Mouse (Mus musculus) embryonic facial prominence, embryonic 15.5 days (tissue): ENCODE data around the gene Slc35e1. TPM values are rescaled to one million over a fixed set of nuclear protein-coding genes. Genes with fewer than 3 reads are reported as not detected.

Experiments
- ATAC-seq: fragments of 200-750 bp; cut with Nextera tagmentation; 2 replicates; pipeline ENCODE4 v1.8.0; 2017; ENCODE audit warnings: low read depth, moderate TSS enrichment; ENCODE audit not compliant: insufficient number of reproducible peaks, low FRiP score, low TSS enrichment
- H3K27ac ChIP-seq: fragments of 300-500 bp; sonication (generic); replicated peaks from 2 replicates; pipeline ENCODE4 v1.5.1; 2015; ENCODE audit warnings: mild to moderate bottlenecking, inconsistent platforms
- H3K27me3 ChIP-seq: fragments of 300-500 bp; sonication (generic); 2 replicates; pipeline ENCODE4 v1.6.1; 2015; ENCODE audit warnings: inconsistent platforms
- H3K36me3 ChIP-seq: fragments of 300-500 bp; sonication (generic); 2 replicates; pipeline ENCODE4 v1.6.1; 2015; ENCODE audit warnings: mild to moderate bottlenecking, inconsistent platforms
- H3K4me1 ChIP-seq: fragments of 300-500 bp; sonication (generic); 2 replicates; pipeline ENCODE4 v1.6.1; 2015; ENCODE audit warnings: inconsistent platforms
- H3K4me2 ChIP-seq: fragments of 300-500 bp; sonication (generic); replicated peaks from 2 replicates; pipeline ENCODE4 v1.6.1; 2015; ENCODE audit warnings: mild to moderate bottlenecking, inconsistent platforms
- H3K4me3 ChIP-seq: fragments of 300-500 bp; sonication (generic); replicated peaks from 2 replicates; pipeline ENCODE4 v1.5.1; 2015; ENCODE audit warnings: mild to moderate bottlenecking, inconsistent platforms
- H3K9ac ChIP-seq: fragments of 300-500 bp; sonication (generic); 2 replicates; pipeline ENCODE4 v1.6.1; 2015; ENCODE audit warnings: inconsistent platforms
- H3K9me3 ChIP-seq: fragments of 300-500 bp; sonication (generic); replicated peaks from 2 replicates; pipeline ENCODE4 v1.6.1; 2016; ENCODE audit warnings: inconsistent platforms
- WGBS: fragments of 180-500 bp; shearing (Covaris S2); methylation state at CpG from one replicate; pipeline ENCODE4 v1.1.7; 2015; 5-methylcytosine and 5-hydroxymethylcytosine counted together
- polyA plus RNA-seq: library from polyadenylated mRNA; unstranded; fragments of >200 nt; fragmentation: Nextera tagmentation; extraction: Ambion mirVana; gene quantifications from 2 replicates; pipeline ENCODE4 v1.2.1, GENCODE M21; 2015

Slc35e1 gene
- 21.3 and 24.8 TPM in 2 replicates for polyA plus RNA-seq

DNA sequence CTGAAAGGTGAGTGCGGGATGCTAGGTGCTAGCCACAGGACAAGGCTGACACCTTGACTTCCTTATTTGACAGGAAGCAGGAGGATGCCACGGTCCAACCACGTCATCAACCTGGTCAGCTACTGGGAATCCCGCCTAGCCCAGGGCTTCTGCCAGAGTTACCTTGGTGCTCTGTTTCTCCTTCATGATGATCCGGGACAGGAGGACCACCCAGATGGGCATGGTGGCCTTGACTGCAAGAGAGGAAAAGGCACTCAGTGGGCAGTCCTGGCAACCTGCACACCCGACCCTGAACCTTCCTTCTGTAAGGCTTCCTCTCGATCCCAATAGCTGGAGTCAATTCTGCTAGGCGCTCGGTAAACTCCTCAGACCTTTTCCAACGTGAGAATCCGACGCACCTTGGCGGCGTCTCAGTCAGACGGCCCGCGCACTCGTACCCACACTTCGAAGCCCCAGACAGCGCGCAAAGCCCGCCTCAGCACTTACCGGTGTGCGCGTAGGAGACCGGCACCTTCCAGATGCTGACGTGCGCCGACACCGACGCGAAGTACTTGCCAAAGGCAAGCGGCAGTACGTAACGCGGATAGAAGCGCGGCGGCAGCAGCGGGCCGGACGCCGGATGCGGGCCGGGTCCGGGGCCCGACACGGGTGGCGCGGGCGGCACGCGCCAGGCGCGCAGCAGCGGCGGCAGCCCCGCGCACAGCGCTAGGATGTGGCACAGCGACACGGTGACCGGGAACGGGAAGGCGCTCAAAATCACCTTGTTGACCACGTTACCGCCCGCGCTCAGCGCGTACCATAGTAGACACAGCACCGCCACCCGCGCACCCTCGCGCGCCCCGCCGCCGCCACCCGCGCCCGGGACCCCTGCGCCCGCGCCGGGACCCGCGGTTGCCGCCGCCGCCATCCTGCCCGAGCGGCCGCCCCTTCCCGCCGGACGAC lies at the start of gene Slc35e1:
TSS of gene Slc35e1 (minus strand) at position 935 of the 942 bp plus-strand sequence.
- under 1% methylated on average over 84 of the region's 98 CpGs for WGBS
- H3K36me3 ChIP-seq = peaks cover 49% of the 10 kb centered on the region
- peaks cover 32% of the 10 kb centered on the region for H3K4me1 ChIP-seq
- H3K4me3 ChIP-seq = peak within 1 kb of the TSS; percentile 98
- H3K9ac ChIP-seq = peak within 1 kb of the TSS; percentile 87
- peak; percentile 9 for ATAC-seq
- H3K27me3 ChIP-seq = no peaks in the 10 kb centered on the region
- peak within 1 kb of the TSS; percentile 81 for H3K27ac ChIP-seq
- peak within 1 kb of the TSS; percentile 90 for H3K4me2 ChIP-seq
- no peaks in the 10 kb centered on the region for H3K9me3 ChIP-seq

DNA sequence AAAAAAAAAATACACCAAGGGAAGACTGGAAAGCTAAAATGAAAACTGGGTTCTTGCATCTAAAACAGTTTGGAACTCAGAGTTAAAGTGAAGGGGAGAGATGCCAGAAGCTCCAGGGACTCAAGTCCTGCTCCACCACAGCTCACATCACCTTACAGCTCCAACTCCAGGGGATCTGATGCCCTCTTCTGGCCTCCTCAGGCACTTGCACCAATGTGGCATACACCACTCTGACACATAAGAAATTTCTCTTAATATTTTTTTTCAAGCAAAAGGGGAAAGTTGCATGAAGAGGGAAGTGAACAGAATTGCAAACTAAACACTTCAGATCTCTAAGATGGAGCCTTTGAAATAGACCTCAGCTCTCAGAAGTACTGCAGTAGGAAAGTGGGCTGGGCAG lies 46.8 kb upstream of the Slc35e1 start:
- 0 out of 2 replicates have a peak, but pooled peaks cover 11% of the 10 kb centered on the region for H3K36me3 ChIP-seq
- no peaks in the 10 kb centered on the region for H3K9me3 ChIP-seq
- no peak overlapping the region for H3K27ac ChIP-seq
- H3K4me2 ChIP-seq = no peak overlapping the region
- ATAC-seq = no peak
- H3K27me3 ChIP-seq = no peaks in the 10 kb centered on the region
- no peak overlapping the region for H3K4me3 ChIP-seq
- H3K9ac ChIP-seq = no peak overlapping the region
- H3K4me1 ChIP-seq = no peaks in the 10 kb centered on the region

DNA sequence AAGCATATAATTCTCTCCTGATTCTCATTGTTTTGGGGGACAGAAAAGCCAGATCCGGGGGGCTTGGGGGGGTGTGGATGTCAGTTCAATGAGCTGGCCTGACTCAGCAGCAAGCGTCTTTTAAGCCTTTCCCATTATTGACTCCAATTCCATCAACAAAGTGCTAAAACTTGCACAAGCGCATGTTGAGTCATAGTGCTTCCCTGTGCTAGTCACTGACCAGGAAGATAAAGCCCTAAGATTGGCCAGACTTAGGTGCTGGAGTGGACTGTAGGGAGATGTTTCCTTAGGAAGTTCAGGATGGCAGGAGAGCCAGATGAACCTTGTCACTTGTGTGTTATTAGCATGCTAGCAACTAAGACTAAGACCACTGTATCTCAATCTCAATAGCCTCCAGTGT lies 42.5 kb upstream of the Slc35e1 start:
- Histone ChIP-seq H3K9ac (no peak overlapping the region), H3K27me3 (no peaks in the 10 kb centered on the region), H3K9me3 (no peaks in the 10 kb centered on the region), H3K27ac (no peak overlapping the region), H3K4me3 (no peak overlapping the region), H3K36me3 (no peaks in the 10 kb centered on the region), H3K4me2 (no peak overlapping the region), H3K4me1 (no peaks in the 10 kb centered on the region)
- no peak for ATAC-seq
- WGBS = 93% methylated on average over 3 of the region's 3 CpGs

DNA sequence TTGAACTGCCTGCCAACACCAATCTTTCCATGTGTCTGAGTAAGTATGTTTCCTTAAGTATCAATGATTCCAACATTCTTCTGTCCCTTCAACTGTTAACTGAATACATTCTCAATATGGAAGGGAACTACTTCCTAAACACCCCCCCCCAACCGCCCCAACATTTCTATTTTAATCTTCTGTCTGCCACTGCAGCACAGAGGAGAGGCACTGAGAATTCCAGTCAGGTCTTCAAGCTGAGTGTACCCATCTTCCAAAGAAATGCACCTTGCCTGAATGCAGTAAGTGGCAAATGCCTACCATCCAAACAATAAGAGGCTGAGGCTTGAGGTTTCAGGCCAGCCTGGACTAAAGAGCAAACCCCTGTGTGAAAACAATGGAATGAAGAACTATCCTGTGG lies 39.7 kb upstream of the Slc35e1 start:
- Histone ChIP-seq H3K36me3 (no peaks in the 10 kb centered on the region), H3K4me1 (no peaks in the 10 kb centered on the region), H3K27me3 (no peaks in the 10 kb centered on the region), H3K9me3 (no peaks in the 10 kb centered on the region), H3K4me3 (no peak overlapping the region), H3K9ac (no peak overlapping the region), H3K27ac (no peak overlapping the region), H3K4me2 (no peak overlapping the region)
- no peak for ATAC-seq
- 100% methylated on average over 1 of the region's 1 CpGs for WGBS

DNA sequence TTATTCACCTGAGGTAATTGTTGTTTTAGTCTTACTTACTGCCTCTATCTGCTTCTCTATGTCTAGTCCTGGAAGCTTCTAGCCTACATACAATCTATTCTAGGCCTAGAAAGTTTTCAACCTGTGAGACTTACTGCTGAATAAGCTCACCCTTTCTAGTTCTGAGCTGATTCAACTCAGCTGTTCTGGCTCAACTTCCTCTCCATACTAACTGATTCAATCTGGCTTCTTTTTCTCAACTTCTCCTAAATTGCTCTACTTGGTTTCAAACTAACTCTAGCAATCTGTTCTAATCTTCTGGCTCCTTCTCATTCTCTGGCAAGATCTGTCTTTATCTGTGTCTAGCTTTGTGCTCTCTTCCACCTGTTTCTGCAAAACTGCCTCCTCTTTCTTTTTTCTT lies 29.5 kb upstream of the Slc35e1 start:
- no peak overlapping the region for H3K9ac ChIP-seq

DNA sequence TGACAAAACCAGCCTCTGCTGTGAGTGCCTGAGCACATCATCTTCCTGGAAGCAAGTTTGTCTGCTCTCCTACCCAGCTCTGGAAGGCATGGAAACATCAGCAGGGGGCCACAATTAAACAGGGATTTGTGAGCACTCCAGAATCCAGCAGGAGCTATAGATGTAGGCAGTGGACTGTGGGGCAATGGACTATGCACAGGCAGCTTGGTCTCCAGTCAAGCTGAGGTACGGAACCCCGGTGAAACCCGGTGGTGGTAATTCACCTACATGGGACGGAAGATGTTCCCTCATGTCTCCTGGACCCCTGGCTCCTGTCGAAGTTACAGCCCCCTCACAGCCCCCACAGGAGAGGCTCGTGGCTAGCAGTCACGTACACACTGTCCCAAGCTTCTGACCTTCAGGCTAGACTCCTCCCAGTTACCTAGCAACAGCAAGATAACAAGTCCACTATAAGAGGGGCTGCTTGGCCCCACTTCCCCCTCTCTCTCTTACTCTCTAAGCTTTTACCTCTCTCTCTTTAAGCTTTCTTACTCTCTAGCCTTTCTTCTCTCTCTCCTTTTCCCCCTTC lies 25.1 kb upstream of the Slc35e1 start:
- no peak for ATAC-seq
- Histone ChIP-seq H3K4me2 (no peak overlapping the region), H3K27me3 (no peaks in the 10 kb centered on the region), H3K4me1 (no peaks in the 10 kb centered on the region), H3K4me3 (no peak overlapping the region), H3K36me3 (no peaks in the 10 kb centered on the region; the same call in 1 of the 2 replicates), H3K9ac (no peak overlapping the region), H3K27ac (no peak overlapping the region), H3K9me3 (no peaks in the 10 kb centered on the region)
- 82% methylated on average over 7 of the region's 7 CpGs for WGBS

More for the DNA sequence above, 29.5 kb upstream of the Slc35e1 start:
- no peak for ATAC-seq
- Histone ChIP-seq H3K36me3 (0 out of 2 replicates have a peak, but pooled peaks cover 6% of the 10 kb centered on the region), H3K4me1 (no peaks in the 10 kb centered on the region), H3K4me3 (no peak overlapping the region), H3K27me3 (no peaks in the 10 kb centered on the region), H3K9me3 (no peaks in the 10 kb centered on the region), H3K27ac (no peak overlapping the region), H3K4me2 (no peak overlapping the region)

DNA sequence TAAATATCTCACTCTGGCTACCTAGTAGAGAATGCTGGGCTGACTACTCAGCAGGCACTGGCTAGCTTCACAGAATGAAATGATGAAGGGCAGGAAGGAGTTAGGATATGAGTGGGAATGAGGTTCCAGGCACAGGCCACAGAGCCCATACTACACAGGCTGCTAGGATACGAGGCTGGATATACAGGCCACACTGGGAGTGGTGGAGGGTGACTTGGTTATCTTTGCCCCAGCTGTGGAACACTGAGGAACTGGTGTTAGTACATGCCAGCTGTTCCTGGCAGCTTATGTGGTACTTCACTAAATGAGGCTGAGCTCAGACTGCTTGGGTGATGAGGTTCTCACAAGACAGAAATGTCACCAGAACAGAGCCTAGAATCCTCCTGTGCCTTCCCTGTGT lies 20.7 kb upstream of the Slc35e1 start:
- no peaks in the 10 kb centered on the region; the same call in 1 of the 2 replicates for H3K36me3 ChIP-seq
- no peak for ATAC-seq
- 0 out of 2 replicates have a peak, but pooled peaks cover 16% of the 10 kb centered on the region for H3K4me1 ChIP-seq
- WGBS = 80% methylated on average over 1 of the region's 1 CpGs
- no peak overlapping the region for H3K27ac ChIP-seq
- H3K9me3 ChIP-seq = no peaks in the 10 kb centered on the region
- no peak overlapping the region for H3K4me3 ChIP-seq
- no peak overlapping the region for H3K4me2 ChIP-seq
- no peaks in the 10 kb centered on the region for H3K27me3 ChIP-seq
- no peak overlapping the region for H3K9ac ChIP-seq

DNA sequence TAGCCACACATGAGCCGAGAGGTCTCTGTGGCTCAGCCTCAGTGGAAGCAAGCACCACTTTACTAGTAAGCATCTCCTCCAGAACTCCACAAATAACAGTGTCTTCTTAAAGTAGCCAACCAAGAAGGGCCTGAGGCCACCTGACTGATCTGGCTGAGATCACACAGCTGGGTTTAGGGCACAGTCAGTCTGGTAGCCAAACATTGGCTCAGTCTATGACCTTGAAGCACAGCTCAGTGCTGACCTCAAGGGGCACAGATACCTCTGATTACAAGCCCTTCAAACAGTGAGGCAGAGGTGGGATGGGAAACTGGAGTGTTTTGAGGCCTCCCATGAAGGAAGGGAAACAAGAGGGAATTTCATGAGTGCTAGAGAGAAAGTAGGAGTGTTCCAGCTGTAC lies 20.2 kb upstream of the Slc35e1 start:
- no peak overlapping the region for H3K27ac ChIP-seq

DNA sequence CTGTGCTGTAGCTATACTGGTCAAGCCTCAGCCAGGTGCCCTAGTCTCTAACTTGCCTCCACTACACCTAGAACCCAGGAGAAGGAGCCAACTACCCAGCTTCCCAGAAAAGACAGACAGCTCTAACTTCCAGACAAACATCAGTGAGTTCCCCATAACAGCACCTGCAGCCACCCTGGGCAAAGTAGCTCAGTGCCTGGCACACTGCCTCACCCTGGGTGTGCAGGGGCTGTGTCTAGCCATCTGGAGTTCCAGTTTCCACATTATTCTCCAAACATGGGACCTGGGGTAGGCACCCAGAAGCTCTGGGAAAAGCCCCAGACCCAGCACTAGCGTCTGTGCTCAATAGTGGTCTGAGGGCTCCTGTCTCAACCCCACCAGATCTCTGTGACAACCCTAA lies 15.1 kb upstream of the Slc35e1 start:
- H3K36me3 ChIP-seq = 0 out of 2 replicates have a peak, but pooled peaks cover 5% of the 10 kb centered on the region
- H3K27me3 ChIP-seq = no peaks in the 10 kb centered on the region
- no peak overlapping the region for H3K4me3 ChIP-seq
- no peak for ATAC-seq
- no peak overlapping the region for H3K27ac ChIP-seq
- H3K4me1 ChIP-seq = peaks cover 22% of the 10 kb centered on the region; the same call in 1 of the 2 replicates
- no peak overlapping the region for H3K4me2 ChIP-seq
- H3K9me3 ChIP-seq = no peaks in the 10 kb centered on the region
- no peak overlapping the region for H3K9ac ChIP-seq
- 68% methylated on average over 1 of the region's 1 CpGs for WGBS

More for the DNA sequence above, 20.2 kb upstream of the Slc35e1 start:
- H3K4me3 ChIP-seq = no peak overlapping the region
- no peak overlapping the region for H3K9ac ChIP-seq
- 0 out of 2 replicates have a peak, but pooled peaks cover 17% of the 10 kb centered on the region for H3K4me1 ChIP-seq
- 83% methylated on average over 1 of the region's 1 CpGs for WGBS
- H3K9me3 ChIP-seq = no peaks in the 10 kb centered on the region
- H3K36me3 ChIP-seq = no peaks in the 10 kb centered on the region; the same call in 1 of the 2 replicates
- no peaks in the 10 kb centered on the region for H3K27me3 ChIP-seq
- ATAC-seq = no peak
- H3K4me2 ChIP-seq = no peak overlapping the region

DNA sequence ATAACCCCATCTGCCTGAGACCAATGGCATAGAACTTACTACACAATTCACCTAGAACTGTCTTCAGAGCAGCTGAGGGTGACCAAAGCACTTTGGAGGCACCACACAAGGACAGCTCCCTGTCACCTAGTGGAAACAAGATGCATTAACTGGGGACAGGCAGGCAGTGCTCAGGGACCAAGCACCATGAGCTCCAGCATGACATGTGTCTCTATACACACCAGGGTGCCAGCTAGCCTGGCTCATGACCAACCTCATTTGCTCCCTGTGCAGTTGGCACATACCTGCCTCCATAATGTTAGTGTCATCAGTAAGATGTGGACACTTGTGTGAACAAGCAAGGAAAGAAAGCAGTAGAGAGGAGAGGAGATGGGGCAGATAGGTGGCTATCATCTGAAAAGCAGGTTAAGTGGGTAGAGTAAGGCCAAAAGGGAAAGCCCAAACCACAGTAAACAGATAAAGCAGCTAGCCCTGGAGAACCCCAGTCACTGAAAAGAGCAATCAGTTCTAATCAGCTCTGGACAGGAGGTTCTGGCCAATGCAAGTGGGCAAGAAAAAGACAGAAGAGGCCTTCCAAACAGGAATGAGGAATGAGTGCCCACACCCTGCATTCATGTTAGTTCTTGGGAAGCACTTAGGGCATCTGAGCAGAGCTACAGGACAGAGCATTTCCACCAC lies 12.4 kb upstream of the Slc35e1 start:
- no peak overlapping the region for H3K4me2 ChIP-seq
- no peak overlapping the region for H3K9ac ChIP-seq
- H3K9me3 ChIP-seq = no peaks in the 10 kb centered on the region

DNA sequence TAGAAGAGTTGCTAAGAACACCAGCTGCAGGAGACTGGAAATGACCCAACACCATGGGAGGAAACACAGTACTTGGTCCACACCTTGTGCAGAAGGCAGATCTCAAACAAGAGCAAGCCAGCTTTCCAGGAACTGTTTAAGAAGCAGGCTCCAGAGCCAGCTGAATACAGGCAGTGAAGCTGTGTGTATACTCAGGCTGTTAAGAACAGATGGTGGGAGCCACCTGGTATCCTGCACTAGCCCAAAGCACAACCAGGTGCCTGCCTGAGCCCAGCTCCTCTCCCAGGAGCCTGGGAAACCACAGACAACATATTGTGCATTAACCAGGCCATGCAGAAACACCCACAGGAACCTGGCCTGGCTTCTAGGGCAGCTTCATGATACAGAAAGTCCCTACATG lies 11.7 kb upstream of the Slc35e1 start:
- Histone ChIP-seq H3K9ac (no peak overlapping the region), H3K27ac (no peak overlapping the region), H3K4me3 (no peak overlapping the region), H3K4me1 (peaks cover 12% of the 10 kb centered on the region; the same call in 1 of the 2 replicates), H3K4me2 (no peak overlapping the region), H3K36me3 (0 out of 2 replicates have a peak, but pooled peaks cover 5% of the 10 kb centered on the region), H3K27me3 (no peaks in the 10 kb centered on the region), H3K9me3 (no peaks in the 10 kb centered on the region)
- no peak for ATAC-seq

More for the DNA sequence above, 12.4 kb upstream of the Slc35e1 start:
- no peak overlapping the region for H3K4me3 ChIP-seq
- no peak overlapping the region for H3K27ac ChIP-seq
- no peak for ATAC-seq
- no peaks in the 10 kb centered on the region for H3K27me3 ChIP-seq
- 0 out of 2 replicates have a peak, but pooled peaks cover 5% of the 10 kb centered on the region for H3K36me3 ChIP-seq
- H3K4me1 ChIP-seq = peaks cover 8% of the 10 kb centered on the region; the same call in 1 of the 2 replicates
